Mouse (Mus musculus): ENCODE measurements around the gene Nav2.

- TF ChIP-seq POLR2A (IDR thresholded peaks at IDR 0.05; ENCODE audit: control insufficient read depth, extremely low read depth, insufficient read depth, low read length, poor library complexity): no peak
- TF ChIP-seq CTCF (IDR thresholded peaks at IDR 0.05; ENCODE audit: borderline replicate concordance, control insufficient read depth, extremely low read depth, insufficient read depth, low read length, poor library complexity): no peak
These were observed 297.0 kb downstream of the Nav2 start for GRCm38 (mm10) chr7:49205551-49205950.
